Mouse (Mus musculus) cerebellum, adult 2 months (tissue): ENCODE measurements around the gene Ctr9.

Experiments used
- CTCF ChIP-seq: fragments of 200-500 bp; IDR thresholded peaks from 2 replicates; pipeline ENCODE4 v1.5.1; 2011; ENCODE audit warnings: low read depth, mild to moderate bottlenecking, control low read depth, low read length, moderate library complexity, borderline replicate concordance; ENCODE audit not compliant: insufficient read depth
- POLR2A ChIP-seq: fragments of 200-500 bp; IDR thresholded peaks from 2 replicates; pipeline ENCODE4 v1.6.1; 2011; ENCODE audit warnings: low read length, control low read depth, borderline replicate concordance; ENCODE audit not compliant: insufficient read depth

DNA sequence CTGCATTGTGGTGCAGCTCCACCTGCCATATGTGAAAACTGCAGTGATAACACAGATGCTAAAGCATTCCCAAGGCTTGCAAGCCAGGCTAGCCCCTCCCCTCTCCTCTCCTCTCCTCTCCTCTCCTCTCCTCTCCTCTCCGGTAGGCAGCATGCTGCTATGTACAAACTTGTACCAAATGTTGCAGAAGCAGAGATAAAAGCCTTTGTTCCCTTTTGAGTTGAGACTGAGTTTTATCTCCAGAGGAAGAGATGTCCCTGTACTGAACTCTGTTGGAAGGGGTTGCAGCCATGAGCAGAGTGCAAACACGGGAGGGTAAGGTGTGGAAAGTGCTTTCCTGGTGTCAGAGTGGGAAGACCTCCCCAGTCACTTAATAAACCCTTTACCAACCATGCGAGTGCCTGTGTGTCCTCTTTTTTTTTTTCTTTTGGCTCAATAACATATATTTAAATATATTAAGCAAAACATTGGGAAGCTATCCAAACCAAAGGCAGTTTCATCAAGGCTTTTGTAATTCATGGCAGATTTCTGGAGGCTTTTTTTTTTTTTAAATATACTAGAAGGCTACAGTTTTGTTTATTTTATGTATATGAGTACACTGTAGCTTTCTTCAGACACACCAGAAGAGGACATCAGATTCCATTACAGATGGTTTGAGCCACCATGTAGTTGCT lies 27.4 kb downstream of the Ctr9 start:
- TF ChIP-seq POLR2A (no peak), CTCF (no peak)
